Mouse (Mus musculus) cerebellum, postnatal 4 days (tissue): ENCODE results near the gene Fhl4.

Experiments
- DNase-seq, 2 experiments: peaks; one replicate each; pipeline ENCODE4 v3.0.0; 2022; ENCODE audit warnings: low spot score in 2 of 2, mixed read lengths in 1 of 2

Gene Fhl4

DNA sequence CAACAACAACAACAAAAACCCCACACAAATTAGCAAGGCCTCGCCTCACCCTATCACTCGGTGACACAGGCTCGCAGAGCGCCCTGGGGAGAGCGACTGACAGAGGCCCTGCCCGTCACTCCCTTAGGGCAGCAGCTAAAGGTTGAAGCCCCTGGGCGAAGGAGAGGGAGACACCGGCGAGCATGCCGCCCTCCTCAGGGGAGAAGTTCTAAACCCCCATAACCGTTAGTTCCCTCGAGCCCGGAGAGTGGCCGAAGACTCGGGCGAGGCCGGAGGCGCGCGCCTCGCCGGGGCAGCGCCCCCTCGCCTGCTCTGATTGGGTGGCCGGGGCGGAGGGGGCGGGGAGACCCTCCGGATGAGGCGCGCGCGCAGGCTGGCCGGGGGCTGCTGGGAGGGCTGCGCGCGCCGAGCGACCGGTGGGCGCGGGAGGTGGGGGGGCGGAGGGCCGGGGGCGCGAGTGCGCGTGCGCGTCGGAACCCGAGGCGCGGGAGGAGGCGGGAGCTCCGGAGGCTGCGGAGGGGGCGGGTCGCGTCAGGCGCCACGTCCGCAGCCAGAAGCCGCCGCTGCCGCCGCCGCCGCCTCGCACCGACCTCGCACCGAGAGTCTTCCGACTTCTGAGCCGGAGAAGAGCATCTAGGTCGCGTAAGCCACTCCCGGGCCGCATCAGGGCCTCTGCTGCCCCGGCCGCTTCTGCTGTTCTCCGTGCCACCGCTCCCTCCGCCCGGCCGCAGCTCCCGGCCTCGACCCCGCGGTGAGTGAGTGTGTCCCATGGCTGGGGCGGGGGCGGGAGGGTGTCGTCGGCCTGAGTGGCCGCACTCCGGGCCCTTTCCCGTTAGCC lies at the start of gene Fhl4, which contains the start of gene Tmem263:
TSS of gene Fhl4 (minus strand) at position 249 of the 838 bp plus-strand sequence.
TSS of gene Tmem263 (plus strand) at position 381 of the 838 bp plus-strand sequence.
- peak; percentile 79 to 96 for DNase-seq

DNA sequence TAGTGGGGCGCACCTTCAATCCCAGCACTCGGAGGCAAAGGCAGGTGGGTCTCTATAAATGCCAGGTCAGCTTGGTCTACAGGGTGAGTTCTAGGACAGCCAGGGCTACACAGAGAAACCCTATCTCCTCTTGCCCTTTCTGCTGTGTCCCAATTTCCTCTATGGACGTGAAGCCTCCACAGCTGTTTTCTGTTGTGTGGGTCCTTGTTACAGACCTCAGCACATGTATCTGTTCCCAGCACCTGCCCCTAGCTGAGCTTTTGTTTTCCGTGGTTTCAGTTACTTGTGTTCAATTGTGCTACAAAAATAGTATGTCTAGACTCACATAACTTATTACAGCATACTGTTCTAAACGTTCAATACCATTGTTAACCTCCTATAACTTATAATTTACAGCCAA lies 46.9 kb upstream of the Fhl4 start:
- no peak for DNase-seq

DNA sequence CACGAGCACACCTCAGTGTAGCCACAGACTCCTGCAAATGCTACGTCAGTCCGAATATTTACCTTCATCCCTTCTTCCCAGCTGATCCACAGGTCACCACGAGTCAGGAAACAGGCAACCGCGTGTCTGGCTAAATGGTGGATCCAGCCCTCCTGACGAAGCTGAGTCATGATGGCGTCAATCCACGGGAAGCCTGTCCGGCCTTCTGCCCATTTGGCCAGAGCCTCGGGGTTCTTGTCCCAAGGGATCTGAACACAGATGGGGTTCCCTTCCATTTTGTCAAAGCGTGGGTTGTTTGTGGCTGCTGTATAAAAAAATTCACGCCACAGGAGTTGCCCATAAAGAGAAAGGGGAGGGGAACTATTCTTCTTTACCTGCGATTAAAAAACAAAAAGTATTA lies 44.0 kb upstream of the Fhl4 start:
- no peak for DNase-seq

DNA sequence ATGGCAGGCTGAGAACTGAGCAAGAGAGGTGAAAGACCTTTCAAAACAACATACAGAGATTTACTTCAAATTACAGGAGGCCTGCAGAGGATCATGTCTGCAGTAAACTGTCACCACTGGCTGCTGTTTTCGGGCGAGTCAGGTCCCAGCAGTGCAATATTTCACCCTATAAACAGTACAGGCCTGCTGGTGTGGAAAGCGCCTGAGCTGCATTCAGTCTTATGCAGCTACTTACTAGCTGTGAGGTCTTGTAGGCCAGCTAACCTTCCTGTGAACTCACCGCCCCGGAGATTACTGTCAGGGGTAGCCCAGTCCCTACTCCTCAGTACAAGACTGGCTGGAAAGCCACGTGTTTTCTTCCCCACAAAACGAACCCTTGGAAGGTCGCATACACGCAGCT lies 39.2 kb upstream of the Fhl4 start:
- no peak for DNase-seq

DNA sequence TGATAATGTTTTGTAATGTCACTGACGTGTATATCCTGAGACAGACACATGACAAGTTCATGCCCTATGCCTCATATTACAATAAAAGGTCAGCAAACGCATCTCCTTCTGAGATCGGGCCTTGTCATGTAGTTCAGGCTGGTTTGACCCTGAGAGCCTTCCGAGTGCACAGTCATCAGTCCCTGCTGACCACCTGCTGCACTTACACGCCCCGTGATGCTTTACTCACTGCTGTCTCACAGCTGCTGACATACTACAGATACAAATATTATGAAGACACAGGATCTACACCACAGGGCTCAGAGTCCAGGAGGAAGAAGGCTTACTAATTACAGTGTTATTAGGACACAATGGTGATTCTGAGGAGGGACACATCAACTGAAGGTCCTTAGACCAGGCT lies 34.3 kb upstream of the Fhl4 start:
- no peak for DNase-seq

DNA sequence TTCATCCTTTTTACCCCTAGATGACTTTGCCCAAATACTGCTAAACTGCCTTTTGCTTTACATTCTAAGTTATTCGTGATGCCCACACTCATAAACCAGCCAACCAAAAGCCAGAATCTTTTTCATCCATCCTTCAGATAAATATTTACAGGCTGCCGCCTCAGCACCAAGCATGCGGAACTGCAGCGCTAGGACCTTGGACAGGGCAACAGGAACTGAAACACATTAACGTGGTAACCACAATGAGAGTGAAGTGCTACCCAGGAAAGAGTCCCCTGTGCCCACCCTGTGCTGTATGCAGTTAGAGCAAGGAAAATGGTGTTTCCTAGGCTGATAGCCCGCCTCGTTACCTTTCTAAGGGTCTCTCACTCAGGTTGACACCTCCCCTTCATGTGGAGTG lies 26.2 kb upstream of the Fhl4 start:
- DNase-seq = no peak

DNA sequence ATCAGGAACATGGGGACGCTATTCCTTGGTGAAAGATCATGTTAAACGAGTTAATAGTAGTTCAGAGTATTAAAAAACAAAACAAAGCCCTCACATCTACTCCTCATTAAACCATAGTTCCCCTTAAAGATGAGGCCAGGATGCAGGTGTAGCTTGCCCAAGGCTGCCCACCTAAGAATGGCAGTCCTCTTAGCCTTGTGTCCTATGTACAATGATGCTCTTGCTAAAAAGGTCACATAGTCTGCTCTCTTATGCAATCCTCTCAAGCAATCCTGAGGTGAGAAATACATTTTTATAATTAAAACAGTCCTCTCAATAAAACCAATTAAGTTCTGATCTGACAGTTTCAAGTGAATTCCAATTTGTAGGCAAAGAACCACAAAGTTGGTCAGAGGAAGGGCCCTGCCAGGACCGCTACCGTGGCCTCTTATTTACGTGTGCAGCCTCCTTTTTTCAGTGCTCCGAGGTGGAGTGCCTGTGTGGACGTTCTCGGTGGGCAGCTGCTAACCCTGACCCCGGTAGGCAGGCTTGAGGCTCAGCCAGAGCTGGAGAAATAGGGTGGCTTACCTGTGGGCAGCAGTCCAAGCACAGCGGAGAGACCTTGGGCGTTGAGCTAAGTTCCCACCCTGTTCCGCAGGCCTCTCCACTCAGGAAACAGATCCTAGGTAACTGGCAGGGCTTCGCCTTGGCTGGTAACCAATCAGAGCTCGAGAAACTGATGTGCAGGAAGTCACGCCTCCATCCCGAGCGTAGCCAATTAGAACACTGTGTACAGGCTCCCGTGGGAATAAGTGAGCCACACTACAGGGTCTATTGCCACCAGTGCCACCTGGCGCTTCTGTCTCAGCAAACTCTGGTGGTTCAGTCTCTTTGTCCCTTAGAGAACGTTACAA lies 25.3 kb upstream of the Fhl4 start, which contains the start of gene Mterf2:
TSS of gene Mterf2 (minus strand) at position 633 of the 893 bp plus-strand sequence.
- DNase-seq = peak; percentile 67 to 90

DNA sequence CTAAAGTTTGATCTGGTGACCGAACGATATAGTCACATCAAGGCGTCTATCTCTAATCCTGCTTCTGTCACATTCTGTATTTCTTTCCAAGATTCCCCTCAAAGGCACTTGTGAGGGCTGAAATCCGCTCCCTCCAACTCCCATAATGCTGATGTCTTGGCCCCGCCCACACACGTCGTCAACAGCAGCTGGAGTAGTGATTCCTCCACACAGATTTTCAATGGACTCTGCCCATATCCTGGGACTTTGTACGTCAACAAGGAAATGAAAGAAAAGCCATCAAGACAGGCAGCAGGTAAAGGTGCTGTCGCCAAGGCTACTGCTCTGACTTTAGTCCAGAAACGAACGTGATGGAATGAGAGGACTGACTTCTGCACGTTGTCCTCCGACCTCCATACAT lies 22.9 kb upstream of the Fhl4 start:
- no peak for DNase-seq

DNA sequence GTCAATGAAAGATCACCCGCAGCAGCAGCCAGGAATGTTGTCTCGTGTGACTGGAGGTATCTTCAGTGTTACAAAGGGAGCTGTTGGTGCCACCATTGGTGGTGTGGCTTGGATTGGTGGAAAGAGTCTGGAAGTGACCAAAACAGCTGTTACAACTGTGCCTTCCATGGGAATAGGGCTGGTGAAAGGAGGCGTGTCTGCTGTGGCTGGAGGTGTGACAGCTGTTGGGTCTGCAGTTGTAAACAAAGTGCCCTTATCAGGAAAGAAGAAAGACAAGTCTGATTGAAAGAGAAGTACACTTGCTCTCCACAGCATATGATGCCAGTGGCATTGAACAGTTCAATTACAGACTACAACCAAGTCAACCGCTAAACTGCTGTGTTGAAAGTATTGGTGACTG lies 12.1 kb upstream of the Fhl4 start:
- no peak for DNase-seq

DNA sequence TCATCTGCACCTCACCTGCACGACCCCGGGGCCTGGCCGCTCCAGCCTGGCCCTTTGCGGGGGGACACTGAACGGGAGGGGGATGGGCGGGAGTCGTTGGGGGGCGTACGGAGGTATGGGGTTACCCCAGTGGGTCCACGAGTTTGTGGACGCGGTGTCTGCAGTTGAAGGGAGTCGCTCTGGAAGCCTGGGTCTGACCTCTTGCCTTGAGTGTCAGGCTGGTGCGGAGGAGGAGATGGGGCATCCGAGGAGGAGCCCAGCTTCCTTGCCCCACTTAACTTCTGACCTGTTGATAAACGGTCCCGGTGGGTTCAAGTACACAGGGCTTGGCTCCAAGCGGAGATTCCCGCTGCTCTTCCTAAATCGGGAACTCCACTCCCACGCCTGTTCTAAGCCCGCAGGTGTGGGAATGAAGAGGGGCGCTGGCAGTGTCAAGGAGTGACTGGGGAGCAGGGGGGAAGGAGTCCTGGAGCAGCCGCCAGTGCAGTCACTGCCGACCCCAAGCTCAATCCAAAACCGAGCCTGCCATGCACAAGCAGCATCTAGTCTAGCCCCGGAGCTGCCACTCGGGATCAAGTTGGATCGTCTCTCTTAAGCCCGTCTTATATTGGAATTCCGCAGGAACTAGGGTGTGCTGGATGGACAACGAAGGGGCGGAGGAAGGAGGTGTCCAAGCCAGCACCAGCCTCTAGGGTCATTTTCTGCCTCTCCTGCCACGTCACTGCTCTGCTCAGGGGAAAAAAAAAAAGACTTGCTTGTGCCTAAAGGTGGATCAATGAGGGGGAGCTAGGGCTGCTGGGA lies 990 bp upstream of the Fhl4 start:
- DNase-seq = peak in 1 of 2 experiments; percentile 12

DNA sequence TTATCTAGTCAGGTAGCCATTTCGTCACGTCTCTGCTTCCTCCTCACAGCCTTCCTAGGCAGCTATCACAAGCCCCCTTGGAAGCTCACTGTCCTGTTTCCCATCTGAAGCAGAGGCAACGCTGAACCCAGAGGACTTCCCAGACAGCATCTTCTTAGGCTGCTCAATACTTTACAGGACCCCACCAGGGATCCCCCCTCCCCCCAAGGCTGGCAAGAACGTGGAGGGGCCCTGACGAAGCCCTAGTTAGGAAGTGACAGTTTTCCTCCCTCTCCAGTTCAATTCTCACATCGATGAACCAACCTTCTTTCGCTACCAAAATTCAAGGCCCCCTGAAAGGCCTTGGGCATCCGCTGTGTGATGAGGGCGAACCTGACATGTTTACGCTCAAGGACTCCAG lies 454 bp downstream of the Fhl4 start:
- DNase-seq = peak in 1 of 2 experiments; percentile 40

DNA sequence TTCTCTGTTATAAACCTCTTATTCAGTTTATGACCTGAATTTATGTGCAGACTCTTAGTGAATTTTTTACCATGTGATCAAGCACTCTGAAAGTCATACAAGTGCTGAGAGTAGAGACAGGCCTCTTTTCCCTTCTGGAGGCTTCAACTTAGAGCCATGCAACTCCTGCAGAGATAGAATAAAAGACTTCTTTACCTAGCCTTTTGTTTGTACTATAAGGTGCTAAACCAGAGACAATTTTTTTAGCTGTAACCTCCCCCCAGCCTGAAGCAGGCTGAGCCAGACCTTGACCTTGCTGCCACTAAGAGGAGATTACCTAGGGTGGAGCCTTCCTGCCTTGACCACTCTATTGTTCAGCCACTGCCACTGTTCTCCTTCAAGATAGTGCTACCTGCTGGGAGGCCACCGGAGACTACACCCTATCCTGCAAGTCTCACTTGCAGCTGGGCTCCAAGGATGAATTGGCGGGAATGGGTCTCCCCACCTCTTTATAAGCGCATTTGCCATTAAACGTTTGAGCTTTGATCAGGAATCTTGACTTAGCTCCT lies 30.6 kb downstream of the Fhl4 start:
- DNase-seq = no peak

DNA sequence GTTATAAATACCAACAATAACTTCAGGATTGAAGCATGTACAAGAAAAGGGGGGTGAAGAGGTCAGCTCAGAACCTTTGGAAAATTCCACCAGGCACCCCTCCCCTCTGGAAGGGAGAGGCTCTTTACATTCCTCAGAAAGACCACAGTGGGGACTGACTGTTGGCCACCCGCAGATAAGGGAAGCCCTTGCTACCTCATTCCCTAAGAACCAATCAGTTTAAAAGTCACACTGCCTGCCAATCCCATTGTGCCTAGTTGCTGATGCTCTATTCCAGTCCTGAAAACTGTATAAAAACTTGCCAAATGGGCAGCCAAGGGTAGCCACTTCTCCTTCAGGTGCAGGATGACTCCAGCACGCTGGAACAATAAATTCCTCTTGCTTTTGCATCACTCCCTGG lies 47.4 kb downstream of the Fhl4 start:
- no peak for DNase-seq

DNA sequence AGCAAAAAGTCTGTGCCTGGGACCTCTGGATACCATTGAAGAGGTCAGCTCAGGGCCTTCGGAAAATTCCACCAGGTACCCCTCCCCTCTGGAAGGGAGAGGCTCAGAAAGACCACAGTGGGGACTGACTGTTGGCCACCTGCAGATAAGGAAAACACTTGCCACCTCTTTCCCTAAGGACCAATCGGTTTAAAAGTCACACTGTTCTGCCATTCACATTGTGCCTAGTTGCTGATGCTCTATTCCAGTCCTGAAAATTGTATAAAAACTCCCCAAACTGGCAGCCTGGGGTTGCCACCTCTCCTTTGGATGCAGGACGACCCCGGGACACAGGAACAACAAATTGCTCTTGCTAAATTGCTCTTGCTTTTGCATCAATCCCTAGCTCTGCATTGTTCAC lies 49.8 kb downstream of the Fhl4 start:
- DNase-seq = no peak

DNA sequence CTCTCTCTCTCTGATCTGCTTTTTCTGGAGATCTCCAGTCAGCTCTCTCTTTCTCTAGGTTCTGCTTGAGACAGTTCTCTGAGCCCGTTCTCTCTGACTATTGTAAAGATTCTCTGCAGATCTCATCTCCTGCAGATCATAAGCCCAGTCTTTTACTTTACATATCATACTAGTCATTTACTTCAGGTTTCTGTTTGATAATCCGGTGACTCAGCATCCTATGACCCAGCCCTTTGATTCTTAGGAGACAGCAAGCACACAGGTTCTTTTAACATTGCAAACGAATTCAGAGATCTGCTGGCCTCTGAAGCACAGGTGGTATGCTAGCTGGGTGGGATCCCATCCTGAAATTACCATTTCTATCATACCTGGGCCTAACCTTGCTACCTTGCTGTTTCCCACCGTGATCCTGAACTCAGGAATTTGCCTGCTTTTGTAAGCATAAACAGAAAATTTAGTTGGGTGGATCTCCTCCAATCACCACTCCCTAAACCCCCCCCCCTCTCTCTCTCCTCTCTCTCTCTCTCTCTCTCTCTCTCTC lies 51.6 kb downstream of the Fhl4 start:
- DNase-seq = no peak

DNA sequence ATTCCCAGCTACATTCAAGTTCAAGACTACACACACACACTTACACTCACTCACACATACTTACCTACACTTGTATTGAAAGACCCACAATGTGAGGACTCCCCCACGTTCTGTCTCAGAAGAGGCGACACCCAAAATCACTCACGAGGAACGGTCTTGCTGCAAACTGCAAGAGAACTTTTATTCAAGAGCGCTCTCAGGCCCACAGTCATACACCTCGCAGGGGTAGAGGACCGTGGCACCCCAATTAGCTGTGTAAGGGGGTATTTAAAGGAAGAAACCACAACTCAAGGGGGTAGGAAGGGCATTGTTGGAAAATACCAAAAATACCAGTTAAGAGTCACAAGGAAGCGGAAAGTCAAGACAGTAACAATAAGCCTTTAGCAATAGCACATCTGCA lies 54.3 kb downstream of the Fhl4 start:
- DNase-seq = no peak

DNA sequence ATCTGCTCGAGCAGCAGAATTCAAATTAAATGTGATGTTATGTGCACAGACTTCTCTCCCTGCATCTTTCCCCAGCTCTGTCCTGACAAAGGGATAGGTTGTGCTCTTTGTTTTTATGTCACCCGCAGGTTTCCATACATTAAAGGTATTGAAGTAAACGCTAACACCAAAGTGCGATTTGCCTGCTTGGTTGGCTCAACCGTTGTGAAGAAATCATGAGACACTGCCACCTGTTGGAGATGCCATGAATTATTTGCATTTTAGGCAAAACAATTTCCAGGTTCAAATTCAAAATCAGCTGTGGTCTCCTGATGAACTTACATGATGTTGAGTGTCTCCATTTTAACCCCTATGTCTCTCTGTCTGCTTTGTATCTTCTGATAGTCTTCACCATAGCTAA lies 55.7 kb downstream of the Fhl4 start:
- peak in 1 of 2 experiments; percentile 39 for DNase-seq
